Mouse (Mus musculus): ENCODE data around the gene Cpm.

DNA sequence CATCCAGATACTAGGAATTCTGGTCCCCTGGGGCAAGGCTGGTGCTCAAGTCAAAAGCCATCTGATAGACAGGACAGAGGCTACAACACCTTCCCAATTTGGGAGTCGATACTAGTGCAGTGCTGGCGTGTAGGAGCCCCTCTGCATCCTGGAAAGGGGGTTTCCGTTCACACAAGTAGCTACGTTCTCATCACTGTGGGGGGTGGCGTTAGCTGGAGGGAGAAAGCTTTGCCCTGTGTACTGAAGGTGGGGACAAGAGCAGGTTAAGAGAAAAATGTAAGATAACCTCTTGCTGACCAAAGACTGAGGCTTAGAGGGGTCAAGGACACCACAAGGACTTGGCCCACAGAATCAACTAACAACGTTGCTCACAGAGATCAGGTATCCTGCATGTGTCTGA, 14.0 kb downstream of the Cpm start:
- TF ChIP-seq CTCF (IDR thresholded peaks at IDR 0.05; ENCODE audit: low read depth) = no peak
- TF ChIP-seq EP300 (IDR thresholded peaks at IDR 0.05; ENCODE audit: low read depth) = no peak

Data from liver, embryonic 14.5 days (tissue).